Mouse (Mus musculus) forebrain, embryonic 13.5 days (tissue): ENCODE results near the gene Cracr2b. TPM values are rescaled to one million over a fixed set of nuclear protein-coding genes. Genes with fewer than 3 reads are reported as not detected.

ENCODE experiments used
- ATAC-seq: fragments of 200-750 bp; cut with Nextera tagmentation; 2 replicates; pipeline ENCODE4 v1.8.0; 2017
- H3K27ac ChIP-seq: fragments of 300-500 bp; sonication (generic); 2 replicates; pipeline ENCODE4 v1.5.1; 2015; ENCODE audit warnings: inconsistent platforms, mild to moderate bottlenecking, moderate library complexity
- H3K27me3 ChIP-seq: fragments of 300-500 bp; sonication (generic); 2 replicates; pipeline ENCODE4 v1.6.1; 2015; ENCODE audit warnings: mild to moderate bottlenecking, inconsistent platforms
- H3K36me3 ChIP-seq: fragments of 300-500 bp; sonication (generic); 2 replicates; pipeline ENCODE4 v1.6.1; 2015; ENCODE audit warnings: mild to moderate bottlenecking, inconsistent platforms; ENCODE audit not compliant: poor library complexity, severe bottlenecking
- H3K4me1 ChIP-seq: fragments of 300-500 bp; sonication (generic); 2 replicates; pipeline ENCODE4 v1.6.1; 2015; ENCODE audit warnings: inconsistent platforms
- H3K4me2 ChIP-seq: fragments of 300-500 bp; sonication (generic); 2 replicates; pipeline ENCODE4 v1.6.1; 2015; ENCODE audit warnings: inconsistent platforms, mild to moderate bottlenecking, moderate library complexity
- H3K4me3 ChIP-seq: fragments of 300-500 bp; sonication (generic); 2 replicates; pipeline ENCODE4 v1.5.1; 2015; ENCODE audit warnings: mild to moderate bottlenecking, inconsistent platforms
- H3K9ac ChIP-seq: fragments of 300-500 bp; sonication (generic); 2 replicates; pipeline ENCODE4 v1.6.1; 2015; ENCODE audit warnings: mild to moderate bottlenecking, inconsistent platforms
- H3K9me3 ChIP-seq: fragments of 300-500 bp; sonication (generic); replicated peaks from 2 replicates; pipeline ENCODE4 v1.6.1; 2016; ENCODE audit warnings: inconsistent platforms
- WGBS: fragments of 180-500 bp; shearing (Covaris S2); methylation state at CpG from one replicate; pipeline ENCODE4 v1.1.7; 2015; 5-methylcytosine and 5-hydroxymethylcytosine counted together
- polyA plus RNA-seq: library from polyadenylated mRNA; unstranded; fragments of >200 nt; fragmentation: Nextera tagmentation; extraction: Ambion mirVana; gene quantifications from 2 replicates; pipeline ENCODE4 v1.2.1, GENCODE M21; 2015

The Cracr2b gene
- polyA plus RNA-seq, 1 experiment from 2014 or later, result 6.0 TPM

- Histone ChIP-seq H3K9me3 (no peaks in the 10 kb centered on the region), H3K27me3 (peaks cover 18% of the 10 kb centered on the region), H3K36me3 (no peaks in the 10 kb centered on the region), H3K27ac (no peak overlapping the region), H3K4me2 (no peak overlapping the region), H3K4me1 (peaks cover 19% of the 10 kb centered on the region), H3K4me3 (no peak overlapping the region), H3K9ac (no peak overlapping the region)
- 84% methylated on average over 1 of the region's 1 CpGs for WGBS
- ATAC-seq, result no peak
These were observed 25.3 kb downstream of the Cracr2b start for GRCm38 (mm10) chr7:141486239-141486638.

- 90% methylated on average over 7 of the region's 7 CpGs for whole genome bisulfite sequencing
- peaks cover 12% of the 10 kb centered on the region for H3K4me1 ChIP-seq
- H3K4me2 ChIP-seq, result no peak overlapping the region
- H3K36me3 ChIP-seq, result 0 out of 2 replicates have a peak, but pooled peaks cover 8% of the 10 kb centered on the region
- no peak overlapping the region for H3K27ac ChIP-seq
- H3K9ac ChIP-seq, result no peak overlapping the region
- H3K9me3 ChIP-seq, result no peaks in the 10 kb centered on the region
- peaks cover 14% of the 10 kb centered on the region for H3K27me3 ChIP-seq
- H3K4me3 ChIP-seq, result no peak overlapping the region
- no peak for ATAC-seq
These were observed 26.2 kb downstream of the Cracr2b start for GRCm38 (mm10) chr7:141487141-141487540.

- WGBS, result 83% methylated on average over 2 of the region's 2 CpGs
- H3K4me3 ChIP-seq, result no peak overlapping the region
These were observed 30.3 kb downstream of the Cracr2b start for GRCm38 (mm10) chr7:141491151-141491550.

DNA sequence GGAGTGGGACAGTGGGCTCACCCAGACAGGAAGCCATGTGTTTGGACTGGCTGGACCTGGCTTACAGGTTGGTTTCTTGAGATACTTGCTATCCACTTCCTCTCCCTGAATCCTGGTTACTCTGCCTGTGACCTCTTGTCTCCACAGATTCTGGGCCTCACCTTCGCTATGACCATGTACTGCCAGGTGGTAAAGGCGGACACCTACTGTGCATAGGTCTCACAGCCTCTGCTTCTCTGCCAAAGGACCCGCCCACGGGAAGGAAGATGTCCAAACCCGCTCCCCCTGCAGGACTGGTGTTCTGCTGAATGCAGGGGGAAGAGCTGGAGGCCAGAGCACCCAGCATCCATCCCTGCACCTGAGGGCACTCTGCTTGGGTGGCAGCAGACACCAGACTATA lies 31.8 kb downstream of the Cracr2b start:
- Histone ChIP-seq H3K9me3 (no peaks in the 10 kb centered on the region), H3K9ac (no peak overlapping the region), H3K4me1 (no peaks in the 10 kb centered on the region), H3K27ac (no peak overlapping the region), H3K27me3 (no peaks in the 10 kb centered on the region), H3K36me3 (peaks cover 34% of the 10 kb centered on the region), H3K4me3 (no peak overlapping the region), H3K4me2 (no peak overlapping the region)
- 84% methylated on average over 5 of the region's 5 CpGs for WGBS
- ATAC-seq, result no peak

More at GRCm38 (mm10) chr7:141491151-141491550, 30.3 kb downstream of the Cracr2b start:
- no peaks in the 10 kb centered on the region for H3K4me1 ChIP-seq
- ATAC-seq, result no peak
- no peaks in the 10 kb centered on the region for H3K27me3 ChIP-seq
- H3K4me2 ChIP-seq, result no peak overlapping the region
- H3K36me3 ChIP-seq, result peaks cover 34% of the 10 kb centered on the region
- H3K9ac ChIP-seq, result no peak overlapping the region
- H3K27ac ChIP-seq, result no peak overlapping the region
- H3K9me3 ChIP-seq, result no peaks in the 10 kb centered on the region

DNA sequence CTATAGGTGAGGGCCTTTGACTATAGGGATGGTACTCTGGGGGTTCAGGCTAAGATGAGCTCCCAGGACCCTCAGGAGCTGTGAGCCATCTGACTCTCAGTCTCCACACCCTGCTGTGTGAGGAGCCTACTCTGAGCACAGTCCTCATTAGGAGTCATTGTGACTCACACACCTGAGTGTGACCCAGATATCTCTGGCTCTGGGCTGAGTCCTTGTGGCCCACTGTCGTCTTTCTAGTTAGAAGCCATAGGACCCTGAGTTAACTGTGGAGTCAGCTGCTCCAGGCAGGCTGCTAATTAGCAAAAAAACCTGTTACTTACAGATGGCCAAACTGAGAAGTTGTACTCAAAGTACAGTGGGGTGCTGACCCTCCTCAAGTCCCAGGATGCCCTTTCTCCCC lies 32.8 kb downstream of the Cracr2b start:
- Histone ChIP-seq H3K4me3 (no peak overlapping the region), H3K4me1 (no peaks in the 10 kb centered on the region), H3K27ac (no peak overlapping the region), H3K9ac (no peak overlapping the region), H3K4me2 (no peak overlapping the region), H3K27me3 (no peaks in the 10 kb centered on the region), H3K9me3 (no peaks in the 10 kb centered on the region), H3K36me3 (peaks cover 34% of the 10 kb centered on the region)
- 77% methylated on average over 1 of the region's 1 CpGs for WGBS
- ATAC-seq, result no peak

DNA sequence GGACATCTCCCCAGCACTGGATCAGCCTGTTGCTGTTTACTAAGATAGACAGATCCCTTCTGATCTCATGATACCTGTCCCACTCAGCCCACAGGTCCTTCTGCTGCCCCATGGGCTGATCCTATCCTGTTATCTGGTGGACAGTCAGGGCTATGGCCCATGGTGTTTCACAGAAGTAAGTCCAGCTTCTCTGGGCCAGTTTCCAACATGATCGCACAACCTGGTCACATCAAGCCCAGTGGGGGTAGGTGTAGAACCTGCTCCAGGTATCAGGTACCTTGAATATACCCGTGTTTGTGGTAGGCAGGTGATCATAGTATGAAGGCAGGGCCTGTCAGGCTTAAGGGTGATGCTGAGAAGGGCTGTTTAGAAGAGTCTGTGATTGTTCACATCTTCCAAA lies 34.5 kb downstream of the Cracr2b start:
- peaks cover 46% of the 10 kb centered on the region for H3K36me3 ChIP-seq
- WGBS, result 86% methylated on average over 2 of the region's 2 CpGs
- H3K4me3 ChIP-seq, result no peak overlapping the region

DNA sequence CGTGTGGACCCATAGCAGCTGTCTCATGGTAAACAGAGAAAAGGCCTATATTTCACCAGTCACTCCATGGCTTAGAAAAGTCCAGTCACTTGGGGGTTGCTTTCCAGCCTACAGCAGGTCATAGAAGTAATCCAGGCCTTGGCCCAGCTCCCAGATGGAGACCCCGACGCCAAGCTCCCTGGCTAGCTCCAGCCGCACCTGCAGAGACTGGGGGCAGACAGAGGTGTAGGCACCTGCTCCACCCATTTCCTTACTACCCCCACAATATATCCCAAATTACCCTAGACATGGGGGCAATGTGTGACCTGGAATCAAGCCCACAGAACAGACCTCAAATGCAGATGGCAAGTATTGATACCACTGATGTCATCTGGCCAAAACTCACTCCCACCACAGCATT lies 35.0 kb downstream of the Cracr2b start:
- Histone ChIP-seq H3K4me1 (no peaks in the 10 kb centered on the region), H3K4me3 (no peak overlapping the region), H3K36me3 (peaks cover 48% of the 10 kb centered on the region), H3K9me3 (no peaks in the 10 kb centered on the region), H3K27ac (no peak overlapping the region), H3K9ac (no peak overlapping the region), H3K4me2 (no peak overlapping the region), H3K27me3 (no peaks in the 10 kb centered on the region)
- WGBS, result 89% methylated on average over 4 of the region's 4 CpGs
- ATAC-seq, result no peak

More for the DNA sequence above, 34.5 kb downstream of the Cracr2b start:
- Histone ChIP-seq H3K4me2 (no peak overlapping the region), H3K9ac (no peak overlapping the region), H3K9me3 (no peaks in the 10 kb centered on the region), H3K27ac (no peak overlapping the region), H3K27me3 (no peaks in the 10 kb centered on the region), H3K4me1 (no peaks in the 10 kb centered on the region)
- no peak for ATAC-seq

DNA sequence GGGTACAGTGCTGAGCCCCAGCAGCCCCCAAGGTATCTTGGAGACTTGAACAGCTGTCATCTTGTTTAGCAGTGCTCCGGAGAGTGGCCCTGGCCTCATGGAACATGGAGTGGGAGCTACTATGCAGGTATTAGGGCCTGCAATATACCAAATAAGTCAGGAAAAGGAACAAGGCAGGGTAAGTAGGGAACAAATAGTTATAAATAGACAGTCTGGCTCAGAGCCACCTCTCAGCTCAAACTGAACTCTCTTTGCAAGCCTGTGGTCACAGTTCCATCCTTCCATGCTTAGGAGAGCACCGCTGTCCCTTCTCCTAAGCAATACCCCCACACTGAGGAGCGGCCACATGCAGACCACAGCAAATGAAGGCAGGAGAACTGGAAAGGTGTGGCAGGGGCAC lies 36.7 kb downstream of the Cracr2b start:
- no peak for ATAC-seq
- Histone ChIP-seq H3K4me1 (no peaks in the 10 kb centered on the region), H3K27me3 (no peaks in the 10 kb centered on the region), H3K4me2 (no peak overlapping the region), H3K9me3 (no peaks in the 10 kb centered on the region), H3K36me3 (peaks cover 46% of the 10 kb centered on the region), H3K9ac (no peak overlapping the region), H3K27ac (no peak overlapping the region), H3K4me3 (no peak overlapping the region)
- 99% methylated on average over 3 of the region's 3 CpGs for WGBS

DNA sequence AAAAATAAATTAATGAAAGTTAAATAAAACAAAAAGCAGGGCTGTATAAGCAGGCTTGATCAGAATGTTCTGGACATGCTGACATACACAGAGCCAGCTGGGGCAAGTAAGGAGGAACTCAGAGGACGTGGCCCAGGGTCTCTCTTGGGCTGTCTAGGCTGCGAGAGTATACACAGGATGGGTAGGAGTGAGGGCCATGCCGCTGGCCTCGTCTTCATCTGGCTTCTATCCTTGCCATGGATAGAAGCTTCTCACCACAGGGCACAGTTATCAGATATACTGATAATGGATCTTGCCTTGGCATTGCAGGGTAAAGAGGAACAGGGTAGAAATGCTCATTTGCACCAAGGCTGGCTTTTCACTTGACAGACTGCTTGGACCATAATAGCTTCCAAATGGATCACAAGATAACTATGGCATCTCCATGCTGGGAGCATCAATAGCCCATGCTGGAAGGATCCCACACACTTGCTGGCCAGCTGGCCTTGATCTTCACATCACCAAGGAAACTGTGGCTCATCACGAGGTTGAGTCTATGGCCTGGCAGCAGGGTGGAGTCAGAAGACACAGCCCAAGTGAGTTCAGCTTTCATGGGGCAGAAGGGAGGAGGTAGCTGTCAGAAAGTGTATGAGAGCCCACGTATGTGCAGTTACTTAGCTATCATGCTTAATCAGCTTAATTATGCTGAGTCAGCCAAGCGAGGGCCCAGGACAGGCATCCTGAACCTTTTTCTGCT lies 41.1 kb downstream of the Cracr2b start:
- no peak overlapping the region; the same call in 1 of the 2 replicates for H3K4me3 ChIP-seq
- no peak for ATAC-seq
- no peak overlapping the region for H3K27ac ChIP-seq
- WGBS, result 88% methylated on average over 7 of the region's 7 CpGs
- H3K4me2 ChIP-seq, result no peak overlapping the region
- H3K27me3 ChIP-seq, result no peaks in the 10 kb centered on the region
- H3K9ac ChIP-seq, result no peak overlapping the region
- no peaks in the 10 kb centered on the region for H3K4me1 ChIP-seq
- no peaks in the 10 kb centered on the region for H3K9me3 ChIP-seq
- H3K36me3 ChIP-seq, result peaks cover 30% of the 10 kb centered on the region

GRCm38 (mm10) chr7:141502556-141502905 lies 41.6 kb downstream of the Cracr2b start:
- ATAC-seq, result no peak
- Histone ChIP-seq H3K4me1 (no peaks in the 10 kb centered on the region), H3K27ac (no peak overlapping the region), H3K27me3 (no peaks in the 10 kb centered on the region), H3K9me3 (no peaks in the 10 kb centered on the region), H3K4me2 (no peak overlapping the region), H3K36me3 (peaks cover 33% of the 10 kb centered on the region), H3K4me3 (no peak overlapping the region), H3K9ac (no peak overlapping the region)
- WGBS, result 96% methylated on average over 5 of the region's 5 CpGs

DNA sequence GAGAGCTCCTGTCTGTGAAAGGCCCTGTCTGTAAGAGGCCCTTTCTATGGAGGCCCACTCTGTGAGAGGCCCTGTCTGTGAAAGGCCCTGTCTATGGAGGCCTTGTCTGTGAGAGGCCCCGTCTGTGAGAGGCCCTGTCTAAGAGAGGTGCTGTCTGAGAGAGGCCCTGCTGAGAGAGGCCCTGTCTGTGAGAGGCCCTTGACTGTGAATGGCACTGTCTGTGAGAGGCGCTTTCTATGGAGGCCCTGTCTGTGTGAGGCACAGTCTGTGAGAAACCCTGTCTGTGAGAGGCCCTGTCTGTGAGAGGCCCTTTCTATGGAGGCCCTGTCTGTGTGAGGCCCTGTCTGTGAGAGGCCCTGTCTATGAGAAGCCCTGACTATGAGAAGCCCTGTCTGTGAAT lies 45.4 kb downstream of the Cracr2b start:
- 59% methylated on average over 2 of the region's 2 CpGs for WGBS
- no peak overlapping the region; the same call in 1 of the 2 replicates for H3K27ac ChIP-seq
- no peak overlapping the region for H3K9ac ChIP-seq

GRCm38 (mm10) chr7:141508160-141508559 lies 47.3 kb downstream of the Cracr2b start:
- Histone ChIP-seq H3K27ac (peak overlapping the region; percentile 0), H3K9me3 (no peaks in the 10 kb centered on the region), H3K36me3 (peaks cover 31% of the 10 kb centered on the region; the same call in 1 of the 2 replicates), H3K9ac (peak overlapping the region; percentile 0; the same call in 1 of the 2 replicates), H3K27me3 (no peaks in the 10 kb centered on the region), H3K4me1 (no peaks in the 10 kb centered on the region), H3K4me3 (no peak overlapping the region), H3K4me2 (no peak overlapping the region)
- ATAC-seq, result no peak

More for the DNA sequence above, 45.4 kb downstream of the Cracr2b start:
- Histone ChIP-seq H3K4me1 (no peaks in the 10 kb centered on the region), H3K4me2 (no peak overlapping the region), H3K9me3 (no peaks in the 10 kb centered on the region), H3K27me3 (no peaks in the 10 kb centered on the region), H3K4me3 (no peak overlapping the region), H3K36me3 (peaks cover 37% of the 10 kb centered on the region)
- no peak for ATAC-seq

- Histone ChIP-seq H3K4me3 (no peak overlapping the region), H3K4me1 (no peaks in the 10 kb centered on the region), H3K36me3 (peaks cover 42% of the 10 kb centered on the region; the same call in 1 of the 2 replicates), H3K27me3 (no peaks in the 10 kb centered on the region), H3K4me2 (no peak overlapping the region), H3K9me3 (no peaks in the 10 kb centered on the region), H3K27ac (no peak overlapping the region), H3K9ac (no peak overlapping the region)
- WGBS, result 96% methylated on average over 5 of the region's 5 CpGs
- no peak for ATAC-seq
These were observed 49.3 kb downstream of the Cracr2b start for GRCm38 (mm10) chr7:141510196-141510595.
